Mouse (Mus musculus): Measurements from ENCODE around the gene Fam162b. TPM values are rescaled to one million over a fixed set of nuclear protein-coding genes. Genes with fewer than 3 reads are reported as not detected.

Gene Fam162b
- total and polyA plus RNA-seq, 2 experiments from 2014 or later = 1.9 to 2.0 TPM

- no peaks in the 10 kb centered on the region for H3K36me3 ChIP-seq (ENCODE audit: insufficient read depth)
- no peaks in the 10 kb centered on the region for H3K27me3 ChIP-seq (ENCODE audit: insufficient read depth, low read length)
- 39% methylated on average over 1 of the region's 1 CpGs for WGBS
- DNase-seq (no peak), ATAC-seq (no peak)
- no peak overlapping the region for H3K27ac ChIP-seq (ENCODE audit: low read depth, low read length)
- H3K9me3 ChIP-seq (ENCODE audit: low read length) = no peaks in the 10 kb centered on the region
- no peaks in the 10 kb centered on the region for H3K4me1 ChIP-seq (ENCODE audit: insufficient read depth)
- no peak overlapping the region for H3K4me2 ChIP-seq (ENCODE audit: low read depth)
- no peak overlapping the region for H3K9ac ChIP-seq
- H3K4me3 ChIP-seq (ENCODE audit: low read depth, low read length) = no peak overlapping the region
- no peak for TF ChIP-seq CTCF (IDR thresholded peaks at IDR 0.05; ENCODE audit: low read depth)
These were observed 5.9 kb downstream of the Fam162b start for GRCm38 (mm10) chr10:51584378-51584777.

- no peak for ATAC-seq
- H3K9ac ChIP-seq = no peak overlapping the region
These were observed 18.9 kb downstream of the Fam162b start for GRCm38 (mm10) chr10:51571225-51571996.

GRCm38 (mm10) chr10:51556005-51556404 lies 34.3 kb downstream of the Fam162b start:
- DNase-seq (peak; percentile 13), ATAC-seq (no peak)
- H3K27ac ChIP-seq (ENCODE audit: low read depth, low read length) = no peak overlapping the region
- no peaks in the 10 kb centered on the region for H3K36me3 ChIP-seq (ENCODE audit: insufficient read depth)
- 64% methylated on average over 1 of the region's 1 CpGs for WGBS
- H3K4me2 ChIP-seq (ENCODE audit: low read depth) = no peak overlapping the region
- no peak for TF ChIP-seq CTCF (IDR thresholded peaks at IDR 0.05; ENCODE audit: low read depth)
- no peak overlapping the region for H3K4me3 ChIP-seq (ENCODE audit: low read depth, low read length)
- no peaks in the 10 kb centered on the region for H3K4me1 ChIP-seq (ENCODE audit: insufficient read depth)
- no peak overlapping the region for H3K9ac ChIP-seq
- no peaks in the 10 kb centered on the region for H3K27me3 ChIP-seq (ENCODE audit: insufficient read depth, low read length)
- no peaks in the 10 kb centered on the region for H3K9me3 ChIP-seq (ENCODE audit: low read length)

More at GRCm38 (mm10) chr10:51571225-51571996, 18.9 kb downstream of the Fam162b start:
- no peaks in the 10 kb centered on the region for H3K9me3 ChIP-seq (ENCODE audit: low read length)
- no peaks in the 10 kb centered on the region for H3K4me1 ChIP-seq (ENCODE audit: insufficient read depth)
- no peaks in the 10 kb centered on the region for H3K36me3 ChIP-seq (ENCODE audit: insufficient read depth)
- no peak overlapping the region for H3K27ac ChIP-seq (ENCODE audit: low read depth, low read length)
- no peak overlapping the region for H3K4me3 ChIP-seq (ENCODE audit: low read depth, low read length)
- TF ChIP-seq CTCF (IDR thresholded peaks at IDR 0.05; ENCODE audit: low read depth) = no peak
- no peak for DNase-seq
- H3K27me3 ChIP-seq (ENCODE audit: insufficient read depth, low read length) = no peaks in the 10 kb centered on the region
- H3K4me2 ChIP-seq (ENCODE audit: low read depth) = no peak overlapping the region
- WGBS = 80% methylated on average over 9 of the region's 9 CpGs

GRCm38 (mm10) chr10:51553348-51554123 lies 36.8 kb downstream of the Fam162b start:
- no peaks in the 10 kb centered on the region for H3K4me1 ChIP-seq (ENCODE audit: insufficient read depth)

More at GRCm38 (mm10) chr10:51553348-51554123, 36.8 kb downstream of the Fam162b start:
- ATAC-seq (peak; percentile 97), DNase-seq (peak; percentile 89)
- peak overlapping the region; percentile 68 for H3K4me2 ChIP-seq (ENCODE audit: low read depth)
- no peak overlapping the region for H3K27ac ChIP-seq (ENCODE audit: low read depth, low read length)
- H3K27me3 ChIP-seq (ENCODE audit: insufficient read depth, low read length) = no peaks in the 10 kb centered on the region
- WGBS = under 1% methylated on average over 16 of the region's 16 CpGs
- peak overlapping the region; percentile 44 for H3K4me3 ChIP-seq (ENCODE audit: low read depth, low read length)
- H3K36me3 ChIP-seq (ENCODE audit: insufficient read depth) = no peaks in the 10 kb centered on the region
- H3K9ac ChIP-seq = peak overlapping the region; percentile 29; the same call in 1 of the 2 replicates
- TF ChIP-seq CTCF (IDR thresholded peaks at IDR 0.05; ENCODE audit: low read depth) = peak; percentile 86
- H3K9me3 ChIP-seq (ENCODE audit: low read length) = no peaks in the 10 kb centered on the region

Other genes with a start within 250 kb of the Fam162b start
- gene Gm49339, start 109.9 kb downstream of the Fam162b start, total RNA-seq (2014; rRNA removed) = 0.15 and 0.38 TPM in 2 replicates
- 0.10 and 0.78 TPM in 2 replicates for gene Gm49339, start 109.9 kb downstream of the Fam162b start, polyA plus RNA-seq (2015; fragmentation: Nextera tagmentation; extraction: Ambion mirVana)
- gene Lilr4b, start 109.9 kb downstream of the Fam162b start, total RNA-seq (2014; rRNA removed) = 0.15 TPM in 1 of 2 replicates, not detected in the other
- gene Lilr4b, start 109.9 kb downstream of the Fam162b start, polyA plus RNA-seq (2015; fragmentation: Nextera tagmentation; extraction: Ambion mirVana) = 0.30 and 0.35 TPM in 2 replicates
- 0.23 and 0.90 TPM in 2 replicates for gene Lilrb4a, start 99.6 kb downstream of the Fam162b start, total RNA-seq (2014; rRNA removed)
- gene Lilrb4a, start 99.6 kb downstream of the Fam162b start, polyA plus RNA-seq (2015; fragmentation: Nextera tagmentation; extraction: Ambion mirVana) = 0.98 and 1.5 TPM in 2 replicates
- gene Gprc6a, start 40.9 kb upstream of the Fam162b start, total RNA-seq (2014; rRNA removed) = 0.23 TPM in 1 of 2 replicates, not detected in the other
- 0.05 and 0.09 TPM in 2 replicates for gene Gprc6a, start 40.9 kb upstream of the Fam162b start, polyA plus RNA-seq (2015; fragmentation: Nextera tagmentation; extraction: Ambion mirVana)
- 0.15 and 0.19 TPM in 2 replicates for gene Rfx6, start 87.2 kb upstream of the Fam162b start, total RNA-seq (2014; rRNA removed)
- gene Rfx6, start 87.2 kb upstream of the Fam162b start, polyA plus RNA-seq (2015; fragmentation: Nextera tagmentation; extraction: Ambion mirVana) = not detected in 2 replicates

Data from forebrain, postnatal 0 days (tissue).